Mouse (Mus musculus): ENCODE data around the gene Slc25a28.

Gene Slc25a28

DNA sequence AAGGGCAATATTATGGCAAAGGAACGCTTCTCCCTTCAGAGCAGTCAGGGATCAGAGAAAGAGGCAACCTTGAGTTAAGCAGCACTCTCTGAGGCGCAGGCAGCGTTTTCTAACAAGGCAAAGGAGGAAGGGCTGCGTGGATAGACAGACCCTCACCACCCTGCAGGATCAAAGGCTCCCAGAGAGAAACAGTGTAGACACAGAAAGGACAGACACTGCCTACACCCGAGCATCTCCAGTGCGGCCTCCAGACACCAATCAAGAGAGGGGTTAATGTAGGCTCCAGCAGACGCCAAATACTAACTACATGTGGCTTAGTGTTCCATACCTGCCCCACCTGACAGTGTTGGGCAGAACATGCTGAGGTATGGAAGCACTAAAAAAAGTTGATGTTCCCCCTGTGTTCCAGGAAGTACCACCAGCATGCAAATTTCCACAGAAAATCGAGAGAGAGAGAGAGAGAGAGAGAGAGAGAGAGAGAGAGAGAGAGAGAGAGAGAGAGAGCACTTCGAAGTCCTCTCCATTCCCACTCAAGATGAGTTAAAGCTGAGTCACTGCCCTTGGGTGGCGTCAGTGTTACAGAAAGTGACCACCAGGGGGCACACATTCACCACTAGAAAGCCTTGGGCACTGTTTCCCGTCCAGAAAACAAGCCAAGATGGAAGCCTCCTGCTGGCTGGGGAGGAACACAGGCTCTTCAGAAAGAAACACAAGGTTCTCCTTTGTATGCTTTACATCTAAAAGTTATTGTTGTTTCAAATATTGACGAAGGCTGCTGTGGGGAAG is 44.0 kb downstream of the Slc25a28 start:
- DNase-seq: peak; percentile 87

DNA sequence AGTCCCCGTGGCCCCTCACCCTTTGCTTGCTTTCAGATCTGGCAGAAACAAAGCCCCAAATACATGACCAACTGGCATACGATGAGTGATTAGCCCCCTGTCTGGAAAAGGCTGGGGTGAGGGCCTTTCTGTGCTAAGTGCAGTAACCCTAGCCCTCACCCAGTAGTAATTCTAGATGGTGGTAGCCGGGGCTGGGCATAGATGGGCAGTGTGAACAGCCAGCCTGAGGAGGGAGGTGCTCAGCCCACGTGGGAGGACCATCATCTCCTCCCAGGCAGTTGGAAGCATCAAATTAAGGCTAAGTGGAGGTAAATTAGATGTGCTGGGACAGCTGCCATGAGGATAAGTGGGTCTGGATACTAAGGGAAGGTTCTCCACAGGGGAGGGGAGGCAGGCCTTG is 45.6 kb downstream of the Slc25a28 start:
- DNase-seq: no peak

DNA sequence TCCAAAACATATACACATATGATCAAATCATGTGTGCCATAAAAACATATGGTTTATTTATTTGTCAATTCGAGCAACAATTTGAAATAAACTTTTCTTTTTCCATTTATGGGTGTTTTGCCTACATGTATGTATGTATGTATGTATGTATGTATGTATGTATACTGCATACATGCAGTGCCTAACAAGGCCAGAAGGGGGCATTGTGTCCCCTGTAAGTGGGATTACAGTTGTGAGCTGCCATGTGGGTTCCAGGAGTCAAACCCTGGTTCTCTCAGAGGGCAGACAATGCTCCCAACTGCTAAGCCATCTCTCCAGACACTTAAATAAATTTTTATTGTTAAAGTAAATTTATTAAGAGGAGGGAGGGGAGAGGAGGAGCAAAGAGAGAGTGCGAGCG is 47.3 kb downstream of the Slc25a28 start:
- no peak for DNase-seq

- DNase-seq: no peak
Measured at GRCm38 (mm10) chr19:43626160-43626559, 48.5 kb downstream of the Slc25a28 start.

DNA sequence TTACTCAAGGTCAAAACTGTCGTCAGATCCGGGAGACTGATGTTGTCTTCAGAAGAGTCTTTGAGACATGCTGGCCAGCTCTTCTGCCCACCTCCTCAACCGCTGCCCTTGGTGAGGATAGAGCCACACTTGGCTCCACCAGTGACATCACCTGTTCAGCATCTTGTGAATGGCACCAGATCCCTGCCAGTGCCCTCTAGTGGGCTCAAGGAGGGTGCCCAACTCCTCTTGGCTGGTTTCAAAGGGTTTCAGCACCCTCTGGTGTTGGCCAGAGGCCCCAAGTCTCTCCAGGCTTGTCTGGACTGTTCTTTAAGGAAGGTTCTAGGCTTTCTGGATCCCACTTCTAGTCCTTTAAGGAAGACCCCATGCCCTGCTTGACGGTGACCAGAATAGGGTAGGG is 50.8 kb downstream of the Slc25a28 start:
- DNase-seq: peak; percentile 68

- DNase-seq: no peak
Measured at GRCm38 (mm10) chr19:43619916-43620479, 54.7 kb downstream of the Slc25a28 start.

DNA sequence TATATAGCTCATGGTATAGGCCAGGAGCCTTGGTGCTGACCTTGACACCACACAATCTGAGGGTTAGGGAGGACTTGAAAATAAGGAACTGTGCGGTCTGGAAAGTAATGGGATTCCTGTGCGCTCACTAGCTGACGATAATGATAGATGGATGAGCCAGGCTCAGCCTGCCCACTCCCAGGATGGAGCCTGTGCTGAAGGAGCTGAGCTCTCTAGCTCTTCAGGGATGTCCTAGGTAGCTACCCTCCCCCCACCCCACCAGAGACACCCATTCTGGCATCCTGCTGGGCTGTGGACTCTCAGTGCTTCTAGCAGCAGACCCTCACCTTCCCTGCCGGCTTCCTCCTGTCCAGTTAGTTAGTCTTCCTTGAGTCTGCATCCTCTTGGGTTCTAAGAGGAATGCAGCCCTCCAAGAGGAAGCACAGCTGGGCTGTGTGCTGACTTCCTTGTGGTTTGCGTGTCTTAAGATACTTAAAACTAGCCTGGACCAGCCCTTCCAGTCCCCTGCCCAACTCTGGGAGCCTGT is 56.1 kb downstream of the Slc25a28 start:
- no peak for DNase-seq

GRCm38 (mm10) chr19:43617761-43618349 is 56.8 kb downstream of the Slc25a28 start:
- no peak for DNase-seq

GRCm38 (mm10) chr19:43616889-43617288 is 57.8 kb downstream of the Slc25a28 start:
- DNase-seq: no peak

DNA sequence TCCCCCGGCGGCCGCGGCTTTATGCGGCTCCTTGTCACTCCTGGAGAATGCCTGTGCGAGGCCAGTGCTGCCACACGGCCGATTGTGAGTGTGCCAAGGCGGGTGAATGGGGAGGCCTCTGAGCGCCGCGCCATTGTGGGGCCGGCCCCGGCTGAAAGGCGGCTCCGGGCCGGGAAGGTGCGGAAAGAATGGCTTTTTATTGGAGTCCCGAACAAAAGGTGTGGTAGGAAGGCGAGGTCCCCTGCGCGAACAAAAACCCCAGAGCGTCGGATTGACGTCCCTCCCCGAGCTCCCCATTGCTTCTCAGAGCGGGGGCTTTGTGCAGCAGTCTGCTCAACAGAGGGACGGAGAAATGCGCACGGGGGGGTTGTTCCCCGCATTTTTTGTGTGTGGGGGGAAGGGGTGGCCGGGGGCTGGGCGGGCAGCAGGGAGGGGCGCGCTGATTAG is 58.2 kb downstream of the Slc25a28 start:
- DNase-seq: peak; percentile 34

DNA sequence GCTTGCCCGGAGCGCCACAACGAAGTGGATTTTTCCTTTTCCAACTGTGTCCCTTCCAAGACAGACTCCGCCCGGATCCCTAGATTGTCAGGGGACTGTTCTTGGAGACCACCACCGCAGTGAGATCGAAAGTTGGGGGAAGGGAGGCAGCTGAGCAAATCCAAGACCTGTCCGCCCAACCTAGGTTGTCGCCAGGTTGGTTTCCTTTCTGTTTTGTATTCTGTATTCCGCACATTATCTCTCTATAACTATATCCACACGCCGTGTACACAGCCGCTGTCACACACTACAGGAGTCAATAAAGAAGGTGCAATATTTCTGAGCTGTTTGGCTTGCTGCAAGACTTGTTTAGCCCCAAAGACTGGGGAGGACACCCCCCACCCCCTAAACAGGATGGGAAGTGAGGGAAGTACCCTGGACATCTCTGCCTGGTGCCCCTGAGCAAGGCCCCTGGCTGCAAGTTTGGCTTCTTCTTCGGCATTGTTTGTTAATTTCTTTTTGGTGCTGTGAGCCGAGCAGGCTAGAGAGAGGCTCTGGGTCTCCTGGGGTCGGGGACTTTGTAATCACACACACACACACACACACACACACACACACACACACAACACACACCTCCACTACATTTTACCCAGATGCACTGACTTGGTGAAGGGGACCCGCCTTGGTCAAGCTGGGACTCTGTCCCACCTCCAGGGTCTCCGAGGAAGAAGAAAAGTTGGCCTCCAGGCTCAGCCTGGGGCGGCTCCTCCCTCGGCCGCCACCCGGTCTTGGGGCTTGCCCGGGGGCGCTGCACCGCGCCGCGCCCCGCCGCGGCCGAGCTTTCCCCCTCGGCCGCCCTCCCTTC is 58.9 kb downstream of the Slc25a28 start:
- DNase-seq: no peak

DNA sequence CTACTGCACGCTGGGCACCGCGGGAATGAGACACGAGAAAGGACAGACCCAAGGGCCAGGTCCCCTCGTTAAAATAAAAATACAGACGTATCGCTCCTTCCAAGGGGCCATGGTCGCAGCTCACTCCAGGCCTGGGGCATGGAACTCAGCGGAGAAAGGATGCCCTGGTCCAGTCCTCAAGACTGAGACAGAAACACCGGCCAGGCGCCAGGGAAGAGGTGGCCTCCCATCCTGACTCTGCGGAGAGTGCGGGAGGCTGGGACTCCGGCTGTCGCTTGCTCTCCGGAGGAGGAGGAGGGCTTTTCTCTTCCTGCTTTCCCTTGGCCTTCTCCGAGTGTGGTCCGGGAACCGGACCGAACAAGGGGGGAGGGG is 59.6 kb downstream of the Slc25a28 start:
- DNase-seq: no peak

DNA sequence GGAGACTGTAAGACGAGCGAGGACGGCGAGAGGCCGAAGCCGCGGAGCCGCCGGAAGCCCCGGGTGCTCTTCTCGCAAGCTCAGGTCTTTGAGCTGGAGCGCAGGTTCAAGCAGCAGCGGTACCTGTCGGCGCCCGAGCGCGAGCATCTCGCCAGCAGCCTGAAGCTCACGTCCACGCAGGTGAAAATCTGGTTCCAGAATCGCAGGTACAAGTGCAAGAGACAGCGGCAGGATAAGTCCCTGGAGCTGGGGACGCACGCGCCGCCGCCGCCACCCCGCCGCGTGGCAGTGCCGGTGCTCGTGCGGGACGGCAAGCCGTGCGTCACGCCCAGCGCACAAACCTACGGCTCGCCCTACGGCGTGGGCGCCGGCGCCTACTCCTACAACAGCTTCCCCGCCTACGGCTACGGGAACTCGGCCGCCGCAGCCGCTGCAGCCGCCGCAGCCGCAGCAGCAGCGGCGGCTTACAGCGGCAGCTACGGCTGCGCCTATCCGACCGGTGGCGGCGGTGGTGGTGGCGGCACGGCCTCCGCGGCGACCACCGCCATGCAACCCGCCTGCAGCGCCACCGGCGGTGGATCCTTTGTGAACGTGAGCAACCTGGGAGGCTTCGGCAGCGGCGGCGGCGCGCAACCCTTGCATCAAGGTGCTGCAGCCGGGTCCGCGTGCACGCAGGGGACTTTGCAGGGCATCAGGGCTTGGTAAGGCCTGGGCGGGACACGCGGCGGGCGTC is 60.2 kb downstream of the Slc25a28 start:
- DNase-seq: peak; percentile 74

Measured in thymus, postnatal 4 days (tissue).